Mouse (Mus musculus) heart, adult 2 months (tissue): Measurements from ENCODE around the gene Serpine1.

Experiments used
- CTCF ChIP-seq: fragments of 200-600 bp; IDR thresholded peaks from 2 replicates; pipeline ENCODE4 v1.8.1; 2022; ENCODE audit warnings: antibody characterized with exemption, mild to moderate bottlenecking, moderate library complexity
- POLR2A ChIP-seq: fragments of 200-500 bp; IDR thresholded peaks from 2 replicates; pipeline ENCODE4 v1.6.1; 2011; ENCODE audit warnings: mild to moderate bottlenecking, low read depth, low read length, control low read depth; ENCODE audit not compliant: insufficient read depth

GRCm38 (mm10) chr5:137085731-137086130 is 13.7 kb upstream of the Serpine1 start:
- TF ChIP-seq CTCF, result no peak
- no peak for TF ChIP-seq POLR2A
